Mouse (Mus musculus) skeletal muscle tissue, adult 2 months (tissue): Measurements from ENCODE around the gene Olfr1369-ps1.
"Not testable (repeated sequence)": the region's sequence is repeated elsewhere in the genome, so short reads cannot be mapped to it uniquely, and the experiment has no call there.

Experiments
- DNase-seq: peaks from one replicate; pipeline ENCODE4 v3.0.0-alpha.2; 2012; ENCODE audit warnings: low read depth, low spot score

Gene Olfr1369-ps1

GRCm38 (mm10) chr13:21111183-21111582, at the start of gene Olfr1369-ps1:
Olfr1369-ps1 (plus strand) TSS chr13:21111483.
- not testable (repeated sequence) for DNase-seq

- no peak for DNase-seq
Measured at GRCm38 (mm10) chr13:21066021-21066420, 45.3 kb upstream of the Olfr1369-ps1 start.

GRCm38 (mm10) chr13:21074847-21075246, 36.4 kb upstream of the Olfr1369-ps1 start, which contains the start of gene Olfr1370:
Olfr1370 (minus strand) TSS chr13:21074947.
- DNase-seq = no peak

- no peak for DNase-seq
Measured at GRCm38 (mm10) chr13:21082686-21083085, 28.6 kb upstream of the Olfr1369-ps1 start.

- no peak for DNase-seq
Measured at GRCm38 (mm10) chr13:21109759-21110158, 1.5 kb upstream of the Olfr1369-ps1 start.

GRCm38 (mm10) chr13:21110441-21110840, 842 bp upstream of the Olfr1369-ps1 start:
- DNase-seq = no peak

- DNase-seq = no peak
Measured at GRCm38 (mm10) chr13:21114121-21114520, 2.8 kb downstream of the Olfr1369-ps1 start.

GRCm38 (mm10) chr13:21129339-21129738, 18.1 kb downstream of the Olfr1369-ps1 start, which contains the start of gene Olfr263:
Olfr263 (plus strand) TSS chr13:21129639.
- DNase-seq = not testable (repeated sequence)

- DNase-seq = no peak
Measured at GRCm38 (mm10) chr13:21142421-21142820, 31.1 kb downstream of the Olfr1369-ps1 start.

- no peak for DNase-seq
Measured at GRCm38 (mm10) chr13:21145767-21146166, 34.5 kb downstream of the Olfr1369-ps1 start, which contains the start of gene Olfr1368. Olfr1368 (minus strand) TSS chr13:21145867.

- DNase-seq = no peak
Measured at GRCm38 (mm10) chr13:21155888-21156287, 44.6 kb downstream of the Olfr1369-ps1 start.

- DNase-seq = no peak
Measured at GRCm38 (mm10) chr13:21158071-21158470, 46.8 kb downstream of the Olfr1369-ps1 start.

- peak; percentile 60 for DNase-seq
Measured at GRCm38 (mm10) chr13:21158785-21159474, 47.6 kb downstream of the Olfr1369-ps1 start.

- DNase-seq = no peak
Measured at GRCm38 (mm10) chr13:21159475-21159819, 48.2 kb downstream of the Olfr1369-ps1 start.

GRCm38 (mm10) chr13:21160041-21160511, 48.8 kb downstream of the Olfr1369-ps1 start:
- DNase-seq = no peak

- DNase-seq = peak; percentile 91
Measured at GRCm38 (mm10) chr13:21160657-21161590, 49.6 kb downstream of the Olfr1369-ps1 start.

GRCm38 (mm10) chr13:21161591-21161990, 50.3 kb downstream of the Olfr1369-ps1 start:
- no peak for DNase-seq

- no peak for DNase-seq
Measured at GRCm38 (mm10) chr13:21162591-21162990, 51.3 kb downstream of the Olfr1369-ps1 start.

GRCm38 (mm10) chr13:21166936-21167909, 55.9 kb downstream of the Olfr1369-ps1 start:
- DNase-seq = peak; percentile 73

GRCm38 (mm10) chr13:21167910-21168300, 56.6 kb downstream of the Olfr1369-ps1 start:
- peak; percentile 46 for DNase-seq
